Mouse (Mus musculus): ENCODE data around the gene Mtfmt. TPM values are rescaled to one million over a fixed set of nuclear protein-coding genes. Genes with fewer than 3 reads are reported as not detected.

Mtfmt gene
- polyA plus RNA-seq (2012; ENCODE audit: insufficient read depth, insufficient read length, missing spikeins): 10.1 and 15.0 TPM in 2 replicates

- Histone ChIP-seq H3K27ac (replicated peaks; ENCODE audit: low read depth, low read length) (no peak within 1 kb of the TSS), H3K4me1 (ENCODE audit: control insufficient read depth, insufficient read depth, insufficient read length, low read length) (0 out of 2 replicates have a peak, but pooled peaks cover 3% of the 10 kb centered on the region), H3K4me3 (ENCODE audit: insufficient read depth, low read depth, low read length) (peak within 1 kb of the TSS; percentile 94)
These were observed at the start of gene Mtfmt for GRCm38 (mm10) chr9:65435671-65436301. Gene Mtfmt (plus strand): TSS chr9:65435782.

- H3K4me3 ChIP-seq (ENCODE audit: insufficient read depth, low read depth, low read length): no peak overlapping the region
- H3K27ac ChIP-seq (replicated peaks; ENCODE audit: low read depth, low read length): peak overlapping the region; percentile 33; the same call in 1 of the 2 replicates
- H3K4me1 ChIP-seq (ENCODE audit: control insufficient read depth, insufficient read depth, insufficient read length, low read length): peaks cover 20% of the 10 kb centered on the region
These were observed 49.0 kb upstream of the Mtfmt start for GRCm38 (mm10) chr9:65386373-65387140.

- Histone ChIP-seq H3K27ac (replicated peaks; ENCODE audit: low read depth, low read length) (no peak overlapping the region), H3K4me3 (ENCODE audit: insufficient read depth, low read depth, low read length) (peak overlapping the region; percentile 41)
These were observed 44.6 kb upstream of the Mtfmt start for GRCm38 (mm10) chr9:65390752-65391612.

GRCm38 (mm10) chr9:65391613-65391964, 44.0 kb upstream of the Mtfmt start, which contains the start of gene Kbtbd13:
Gene Kbtbd13 (minus strand): TSS chr9:65391652.
- H3K27ac ChIP-seq (replicated peaks; ENCODE audit: low read depth, low read length): peak within 1 kb of the TSS; percentile 26; the same call in 1 of the 2 replicates
- peak within 1 kb of the TSS; percentile 41 for H3K4me3 ChIP-seq (ENCODE audit: insufficient read depth, low read depth, low read length)
- peaks cover 12% of the 10 kb centered on the region for H3K4me1 ChIP-seq (ENCODE audit: control insufficient read depth, insufficient read depth, insufficient read length, low read length)

More at GRCm38 (mm10) chr9:65390752-65391612, 44.6 kb upstream of the Mtfmt start:
- peaks cover 12% of the 10 kb centered on the region for H3K4me1 ChIP-seq (ENCODE audit: control insufficient read depth, insufficient read depth, insufficient read length, low read length)

GRCm38 (mm10) chr9:65392638-65393364, 42.8 kb upstream of the Mtfmt start:
- Histone ChIP-seq H3K4me1 (ENCODE audit: control insufficient read depth, insufficient read depth, insufficient read length, low read length) (peaks cover 12% of the 10 kb centered on the region), H3K4me3 (ENCODE audit: insufficient read depth, low read depth, low read length) (no peak overlapping the region), H3K27ac (replicated peaks; ENCODE audit: low read depth, low read length) (peak overlapping the region; percentile 66)

GRCm38 (mm10) chr9:65393606-65394005, 42.0 kb upstream of the Mtfmt start:
- Histone ChIP-seq H3K4me1 (ENCODE audit: control insufficient read depth, insufficient read depth, insufficient read length, low read length) (peaks cover 12% of the 10 kb centered on the region), H3K27ac (replicated peaks; ENCODE audit: low read depth, low read length) (peak overlapping the region; percentile 95), H3K4me3 (ENCODE audit: insufficient read depth, low read depth, low read length) (no peak overlapping the region)

- peak overlapping the region; percentile 95 for H3K27ac ChIP-seq (replicated peaks; ENCODE audit: low read depth, low read length)
- peaks cover 10% of the 10 kb centered on the region for H3K4me1 ChIP-seq (ENCODE audit: control insufficient read depth, insufficient read depth, insufficient read length, low read length)
- H3K4me3 ChIP-seq (ENCODE audit: insufficient read depth, low read depth, low read length): no peak overlapping the region
These were observed 41.2 kb upstream of the Mtfmt start for GRCm38 (mm10) chr9:65394360-65394759.

GRCm38 (mm10) chr9:65398279-65398678, 37.3 kb upstream of the Mtfmt start, which contains the start of gene Rasl12:
Gene Rasl12 (plus strand): TSS chr9:65398506.
- peaks cover 12% of the 10 kb centered on the region for H3K4me1 ChIP-seq (ENCODE audit: control insufficient read depth, insufficient read depth, insufficient read length, low read length)
- peak within 1 kb of the TSS; percentile 76 for H3K4me3 ChIP-seq (ENCODE audit: insufficient read depth, low read depth, low read length)
- peak within 1 kb of the TSS; percentile 93 for H3K27ac ChIP-seq (replicated peaks; ENCODE audit: low read depth, low read length)

GRCm38 (mm10) chr9:65399934-65400333, 35.6 kb upstream of the Mtfmt start:
- H3K27ac ChIP-seq (replicated peaks; ENCODE audit: low read depth, low read length): peak overlapping the region; percentile 93
- H3K4me3 ChIP-seq (ENCODE audit: insufficient read depth, low read depth, low read length): peak overlapping the region; percentile 76
- H3K4me1 ChIP-seq (ENCODE audit: control insufficient read depth, insufficient read depth, insufficient read length, low read length): peaks cover 14% of the 10 kb centered on the region

GRCm38 (mm10) chr9:65404331-65405183, 31.0 kb upstream of the Mtfmt start:
- Histone ChIP-seq H3K4me1 (ENCODE audit: control insufficient read depth, insufficient read depth, insufficient read length, low read length) (peaks cover 23% of the 10 kb centered on the region), H3K4me3 (ENCODE audit: insufficient read depth, low read depth, low read length) (peak overlapping the region; percentile 30), H3K27ac (replicated peaks; ENCODE audit: low read depth, low read length) (peak overlapping the region; percentile 89)

GRCm38 (mm10) chr9:65405184-65405449, 30.5 kb upstream of the Mtfmt start:
- Histone ChIP-seq H3K4me1 (ENCODE audit: control insufficient read depth, insufficient read depth, insufficient read length, low read length) (peaks cover 25% of the 10 kb centered on the region), H3K27ac (replicated peaks; ENCODE audit: low read depth, low read length) (peak overlapping the region; percentile 89), H3K4me3 (ENCODE audit: insufficient read depth, low read depth, low read length) (0 out of 2 replicates have a peak overlapping the region, but pooled peaks have one; percentile 8)

GRCm38 (mm10) chr9:65407327-65407726, 28.3 kb upstream of the Mtfmt start:
- Histone ChIP-seq H3K4me1 (ENCODE audit: control insufficient read depth, insufficient read depth, insufficient read length, low read length) (peaks cover 27% of the 10 kb centered on the region), H3K4me3 (ENCODE audit: insufficient read depth, low read depth, low read length) (no peak overlapping the region), H3K27ac (replicated peaks; ENCODE audit: low read depth, low read length) (peak overlapping the region; percentile 78)

- Histone ChIP-seq H3K4me1 (ENCODE audit: control insufficient read depth, insufficient read depth, insufficient read length, low read length) (peaks cover 25% of the 10 kb centered on the region), H3K27ac (replicated peaks; ENCODE audit: low read depth, low read length) (peak overlapping the region; percentile 78), H3K4me3 (ENCODE audit: insufficient read depth, low read depth, low read length) (no peak overlapping the region)
These were observed 27.7 kb upstream of the Mtfmt start for GRCm38 (mm10) chr9:65407861-65408260.

GRCm38 (mm10) chr9:65408871-65409295, 26.7 kb upstream of the Mtfmt start:
- Histone ChIP-seq H3K27ac (replicated peaks; ENCODE audit: low read depth, low read length) (peak overlapping the region; percentile 80), H3K4me1 (ENCODE audit: control insufficient read depth, insufficient read depth, insufficient read length, low read length) (peaks cover 17% of the 10 kb centered on the region; the same call in 1 of the 2 replicates), H3K4me3 (ENCODE audit: insufficient read depth, low read depth, low read length) (no peak overlapping the region)

All from brown adipose tissue, adult 24 weeks (tissue).